Mouse (Mus musculus) hindbrain, postnatal 0 days (tissue): ENCODE results near the gene Psen1. TPM values are rescaled to one million over a fixed set of nuclear protein-coding genes. Genes with fewer than 3 reads are reported as not detected.

Source experiments
- ATAC-seq: fragments of 200-750 bp; cut with Nextera tagmentation; 2 replicates; pipeline ENCODE4 v1.8.0; 2017; ENCODE audit warnings: mild to moderate bottlenecking, moderate TSS enrichment, moderate library complexity
- DNase-seq: peaks from one replicate; pipeline ENCODE4 v3.0.0-alpha.2; 2015; ENCODE audit warnings: low spot score
- H3K27ac ChIP-seq: fragments of 300-500 bp; sonication (generic); 2 replicates; pipeline ENCODE4 v1.5.1; 2014; ENCODE audit warnings: mild to moderate bottlenecking
- H3K27me3 ChIP-seq: fragments of 300-500 bp; sonication (generic); 2 replicates; pipeline ENCODE4 v1.6.1; 2014; ENCODE audit warnings: low read length, mixed read lengths; ENCODE audit not compliant: insufficient read depth
- H3K36me3 ChIP-seq: fragments of 300-500 bp; sonication (generic); 2 replicates; pipeline ENCODE4 v1.6.1; 2014; ENCODE audit warnings: low read length, mixed read lengths; ENCODE audit not compliant: insufficient read depth
- H3K4me1 ChIP-seq: fragments of 300-500 bp; sonication (generic); 2 replicates; pipeline ENCODE4 v1.6.1; 2014; ENCODE audit warnings: antibody characterized with exemption, low read length, mixed read lengths; ENCODE audit not compliant: insufficient read depth
- H3K4me2 ChIP-seq: fragments of 300-500 bp; sonication (generic); 2 replicates; pipeline ENCODE4 v1.6.1; 2014; ENCODE audit warnings: low read depth, mild to moderate bottlenecking, low read length, moderate library complexity, mixed read lengths
- H3K4me3 ChIP-seq: fragments of 300-500 bp; sonication (generic); 2 replicates; pipeline ENCODE4 v1.5.1; 2014; ENCODE audit warnings: low read length
- H3K9ac ChIP-seq: fragments of 300-500 bp; sonication (generic); replicated peaks from 2 replicates; pipeline ENCODE4 v1.6.1; 2014; ENCODE audit warnings: mild to moderate bottlenecking, low read length, moderate library complexity, mixed read lengths
- H3K9me3 ChIP-seq: fragments of 300-500 bp; sonication (generic); 2 replicates; pipeline ENCODE4 v1.6.1; 2016; ENCODE audit warnings: low read length, mixed read lengths
- CTCF ChIP-seq: IDR thresholded peaks from 2 replicates; pipeline ENCODE4 v1.5.1; 2016; ENCODE audit warnings: antibody characterized with exemption, control low read depth, low read depth
- WGBS: fragments of 180-500 bp; shearing (Covaris S2); extraction: QIAGEN DNeasy Blood & Tissue Kit; methylation state at CpG from one replicate; pipeline ENCODE4 v1.1.7; 2014; 5-methylcytosine and 5-hydroxymethylcytosine counted together
- polyA plus RNA-seq: library from polyadenylated mRNA; unstranded; fragments of >200 nt; fragmentation: Nextera tagmentation; extraction: Ambion mirVana; gene quantifications from 2 replicates; pipeline ENCODE4 v1.2.1, GENCODE M21; 2015
- total RNA-seq: library from RNA; depleted of rRNA; stranded (reverse); fragments of >200 nt; gene quantifications from 2 replicates; pipeline ENCODE4 v1.2.3, GENCODE M21; 2014

Gene Psen1
- total and polyA plus RNA-seq, 2 experiments from 2014 or later, result 56.0 to 64.5 TPM

- no peak for DNase-seq
- WGBS, result 79% methylated on average over 5 of the region's 5 CpGs
- TF ChIP-seq CTCF, result no peak
- H3K4me3 ChIP-seq, result no peak overlapping the region
- H3K4me1 ChIP-seq, result no peaks in the 10 kb centered on the region
- ATAC-seq, result no peak
- no peak overlapping the region for H3K9ac ChIP-seq
- no peaks in the 10 kb centered on the region for H3K9me3 ChIP-seq
- no peak overlapping the region for H3K4me2 ChIP-seq
- no peaks in the 10 kb centered on the region for H3K36me3 ChIP-seq
- H3K27me3 ChIP-seq, result no peaks in the 10 kb centered on the region
- no peak overlapping the region for H3K27ac ChIP-seq
Observed at GRCm38 (mm10) chr12:83741722-83742121, 53.8 kb downstream of the Psen1 start.

- WGBS, result 84% methylated on average over 4 of the region's 4 CpGs
- DNase-seq (no peak), ATAC-seq (no peak)
- Histone ChIP-seq H3K4me1 (no peaks in the 10 kb centered on the region), H3K36me3 (no peaks in the 10 kb centered on the region), H3K27ac (no peak overlapping the region), H3K27me3 (no peaks in the 10 kb centered on the region), H3K4me3 (no peak overlapping the region), H3K4me2 (no peak overlapping the region), H3K9ac (no peak overlapping the region), H3K9me3 (no peaks in the 10 kb centered on the region)
- TF ChIP-seq CTCF, result no peak
Observed at GRCm38 (mm10) chr12:83742834-83743233, 54.9 kb downstream of the Psen1 start.

DNA sequence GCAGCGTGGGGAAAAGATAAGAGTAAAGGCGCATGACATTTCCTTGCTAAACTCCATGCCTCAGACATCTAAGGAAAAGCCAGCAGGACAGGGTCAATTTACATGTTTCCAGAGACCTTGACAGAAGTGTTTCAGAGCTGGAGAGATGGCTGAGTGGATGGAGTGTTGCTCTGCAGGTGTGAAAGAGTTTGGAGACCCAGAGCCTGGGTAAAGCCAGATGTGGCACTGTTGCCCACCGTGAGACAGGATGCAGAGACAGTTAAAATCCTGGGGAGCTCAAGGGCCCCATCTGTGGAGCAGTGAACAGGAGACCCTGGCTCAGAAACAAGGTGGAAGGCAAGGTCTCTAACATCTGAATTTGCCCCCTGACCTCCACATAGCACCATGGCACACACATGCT is 55.8 kb downstream of the Psen1 start:
- no peak overlapping the region for H3K4me3 ChIP-seq
- WGBS, result 87% methylated on average over 3 of the region's 3 CpGs

DNA sequence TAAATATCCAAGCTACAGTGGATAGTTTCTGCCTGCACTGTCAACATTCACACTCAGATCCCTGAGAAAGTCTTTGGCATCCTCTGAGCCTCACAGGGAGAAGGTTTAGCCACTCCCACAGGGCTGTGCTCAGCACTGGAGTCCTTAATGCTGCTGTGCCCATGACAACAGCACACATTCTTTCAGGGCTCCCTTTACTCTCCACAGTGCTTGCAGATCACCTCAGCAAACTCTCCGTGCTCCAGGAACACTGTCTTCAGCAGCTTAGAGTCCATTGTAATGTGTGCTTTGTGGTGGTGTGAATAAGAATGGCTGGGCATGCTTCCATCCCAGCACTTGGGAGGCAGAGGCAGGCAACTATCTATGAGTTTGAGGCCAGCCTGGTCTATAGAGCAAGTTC is 61.2 kb downstream of the Psen1 start:
- Histone ChIP-seq H3K27me3 (no peaks in the 10 kb centered on the region), H3K27ac (no peak overlapping the region), H3K4me3 (no peak overlapping the region), H3K36me3 (no peaks in the 10 kb centered on the region), H3K9me3 (no peaks in the 10 kb centered on the region), H3K4me1 (0 out of 2 replicates have a peak, but pooled peaks cover 3% of the 10 kb centered on the region), H3K9ac (no peak overlapping the region), H3K4me2 (no peak overlapping the region)
- DNase-seq, result no peak
- no peak for ATAC-seq
- no peak for TF ChIP-seq CTCF
- WGBS, result 49% methylated on average over 1 of the region's 1 CpGs

More for the DNA sequence above, 55.8 kb downstream of the Psen1 start:
- Histone ChIP-seq H3K36me3 (no peaks in the 10 kb centered on the region), H3K4me1 (no peaks in the 10 kb centered on the region), H3K9ac (no peak overlapping the region), H3K27me3 (no peaks in the 10 kb centered on the region), H3K9me3 (no peaks in the 10 kb centered on the region), H3K4me2 (no peak overlapping the region), H3K27ac (no peak overlapping the region)
- DNase-seq, result no peak
- ATAC-seq, result no peak
- no peak for TF ChIP-seq CTCF

GRCm38 (mm10) chr12:83752495-83752894 is 64.5 kb downstream of the Psen1 start:
- no peak overlapping the region for H3K4me3 ChIP-seq
- H3K36me3 ChIP-seq, result no peaks in the 10 kb centered on the region
- no peaks in the 10 kb centered on the region for H3K27me3 ChIP-seq
- no peak overlapping the region for H3K9ac ChIP-seq
- 0 out of 2 replicates have a peak, but pooled peaks cover 3% of the 10 kb centered on the region for H3K4me1 ChIP-seq
- ATAC-seq, result no peak
- WGBS, result 26% methylated on average over 2 of the region's 2 CpGs
- TF ChIP-seq CTCF, result no peak
- H3K4me2 ChIP-seq, result no peak overlapping the region
- peak; percentile 23 for DNase-seq
- no peak overlapping the region for H3K27ac ChIP-seq
- H3K9me3 ChIP-seq, result no peaks in the 10 kb centered on the region

DNA sequence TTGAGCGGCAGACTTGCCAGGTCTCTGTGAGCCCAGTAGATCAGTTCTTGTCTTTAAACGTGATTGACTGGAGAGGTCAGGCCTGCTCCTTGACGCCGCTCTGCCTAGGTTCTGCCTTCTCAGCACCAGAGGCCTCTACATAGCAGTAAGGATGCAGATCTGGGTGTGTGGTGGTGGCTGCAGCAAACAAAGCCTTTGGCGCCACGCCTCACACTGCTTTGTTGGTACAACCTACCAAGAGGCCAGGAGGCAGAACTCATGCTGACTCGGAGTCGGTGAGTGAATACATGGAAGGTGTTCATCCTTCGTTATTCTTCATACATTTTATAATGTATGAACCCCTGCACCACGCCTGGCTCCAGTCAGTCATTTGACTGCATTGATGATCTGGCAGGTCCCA is 70.8 kb downstream of the Psen1 start:
- Histone ChIP-seq H3K36me3 (no peaks in the 10 kb centered on the region), H3K9ac (no peak overlapping the region), H3K27me3 (no peaks in the 10 kb centered on the region), H3K4me3 (no peak overlapping the region), H3K4me2 (no peak overlapping the region), H3K9me3 (no peaks in the 10 kb centered on the region), H3K4me1 (0 out of 2 replicates have a peak, but pooled peaks cover 6% of the 10 kb centered on the region), H3K27ac (no peak overlapping the region)
- ATAC-seq (no peak), DNase-seq (no peak)
- TF ChIP-seq CTCF, result no peak
- WGBS, result 64% methylated on average over 10 of the region's 10 CpGs

DNA sequence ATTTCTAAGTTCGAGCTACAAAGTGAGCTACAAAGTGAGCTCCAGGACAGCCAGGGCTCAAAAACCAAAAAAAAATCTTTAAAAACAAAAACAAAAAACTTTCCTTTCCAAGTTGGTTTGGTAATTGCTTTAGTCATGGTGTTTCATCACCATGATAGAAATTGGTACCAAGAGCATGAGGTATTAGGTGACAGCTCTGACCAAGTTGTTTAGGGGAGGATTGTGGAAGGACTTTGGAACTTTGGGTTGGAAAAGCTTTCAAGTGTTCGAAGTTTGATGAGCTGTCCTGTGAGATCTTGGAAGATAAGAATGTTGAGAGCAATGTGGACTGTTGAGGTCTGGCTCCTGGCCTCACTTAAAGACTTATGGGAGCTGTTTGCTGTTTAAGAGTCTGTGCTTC is 72.2 kb downstream of the Psen1 start:
- no peaks in the 10 kb centered on the region for H3K36me3 ChIP-seq
- H3K9me3 ChIP-seq, result no peaks in the 10 kb centered on the region
- WGBS, result 88% methylated on average over 2 of the region's 2 CpGs

More for the DNA sequence above, 72.2 kb downstream of the Psen1 start:
- DNase-seq (no peak), ATAC-seq (no peak)
- TF ChIP-seq CTCF, result no peak
- Histone ChIP-seq H3K27me3 (no peaks in the 10 kb centered on the region), H3K4me3 (no peak overlapping the region), H3K4me2 (no peak overlapping the region), H3K27ac (no peak overlapping the region), H3K4me1 (0 out of 2 replicates have a peak, but pooled peaks cover 9% of the 10 kb centered on the region), H3K9ac (no peak overlapping the region)
